Mouse (Mus musculus) bone marrow macrophage, adult 2 months (primary cell): ENCODE measurements around the gene Gnb1.

Experiments
- CTCF ChIP-seq: IDR thresholded peaks from 2 replicates; pipeline ENCODE4 v1.5.1; 2012; ENCODE audit warnings: low read depth, mild to moderate bottlenecking, low read length, moderate library complexity
- POLR2A ChIP-seq: IDR thresholded peaks from 2 replicates; pipeline ENCODE4 v1.6.1; 2012; ENCODE audit warnings: mild to moderate bottlenecking, low read depth, low read length, borderline replicate concordance

DNA sequence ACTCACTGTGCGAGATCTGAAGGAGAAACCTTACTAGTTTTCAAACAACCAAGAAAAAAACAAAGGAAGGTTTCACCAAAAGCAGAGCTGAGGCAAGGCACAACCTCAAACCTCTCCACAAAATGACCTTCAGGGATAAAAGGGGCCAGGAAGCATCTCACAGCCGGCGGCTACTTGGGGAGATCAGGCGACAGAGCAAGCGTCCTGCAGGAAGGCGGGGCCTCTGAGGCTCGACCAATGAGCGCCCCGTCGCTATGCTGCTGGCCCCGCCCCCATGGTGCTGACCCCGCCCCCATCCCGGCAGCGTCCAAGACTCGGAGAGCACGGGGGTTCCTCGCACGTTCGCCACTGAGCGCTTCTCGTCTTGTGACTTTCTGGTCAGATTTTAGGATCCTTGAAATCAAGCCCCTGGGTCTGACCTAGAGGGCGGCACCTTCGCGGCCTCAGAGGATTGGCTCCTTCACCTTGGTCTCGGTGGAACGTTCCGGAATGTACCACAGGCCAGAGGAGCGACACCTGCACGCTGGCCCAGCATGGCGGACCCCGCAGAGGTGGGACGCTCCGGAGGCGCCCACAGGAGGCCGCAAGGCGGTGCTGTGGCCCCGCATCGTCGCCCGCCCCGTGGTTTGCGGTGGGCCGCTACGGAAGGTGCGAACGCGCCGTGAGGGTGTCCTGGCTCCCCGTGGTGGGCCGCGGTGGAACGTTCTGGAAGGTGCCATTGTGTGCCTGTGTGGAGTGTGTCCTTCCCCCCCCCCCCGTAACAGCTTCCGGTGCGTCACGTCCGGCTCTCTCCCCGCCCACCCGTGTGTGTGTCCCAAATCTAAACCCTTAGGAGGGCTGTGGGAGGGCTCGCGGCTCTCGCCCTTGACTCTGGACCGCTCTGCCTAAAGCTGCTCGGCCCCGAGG lies 110.2 kb downstream of the Gnb1 start, which contains the start of gene Slc35e2:
- TF ChIP-seq CTCF (no peak), POLR2A (no peak)
